Mouse (Mus musculus) gastrocnemius, postnatal 10 days (tissue): ENCODE results near the gene Txlna. TPM values are rescaled to one million over a fixed set of nuclear protein-coding genes. Genes with fewer than 3 reads are reported as not detected.

Experiments
- DNase-seq: peaks from one replicate; pipeline ENCODE4 v3.0.0; 2021; ENCODE audit warnings: mixed read lengths
- long read RNA-seq, 2 experiments: library from polyadenylated mRNA; stranded (forward); transcript quantifications; one replicate each; pipeline ENCODE4 v2.0.0; 2021
- total RNA-seq, 2 experiments: library from RNA; stranded (reverse); gene quantifications; 2 replicates each; pipeline ENCODE4 v1.2.3; 2021

The Txlna gene
- total RNA-seq: 10 to 100 TPM; 31.6 to 37.5 TPM
- long read RNA-seq, experiment 1, full-length matches to known transcripts: 60 of 76 reads
- long read RNA-seq, experiment 1, partial matches to known transcripts: 2 of 76 reads
- long read RNA-seq, experiment 1, other reads (novel, unspliced or antisense): 14 of 76 reads
- long read RNA-seq, experiment 2, full-length matches to known transcripts: 56 of 65 reads
- long read RNA-seq, experiment 2, partial matches to known transcripts: 5 of 65 reads
- long read RNA-seq, experiment 2, other reads (novel, unspliced or antisense): 4 of 65 reads

DNA sequence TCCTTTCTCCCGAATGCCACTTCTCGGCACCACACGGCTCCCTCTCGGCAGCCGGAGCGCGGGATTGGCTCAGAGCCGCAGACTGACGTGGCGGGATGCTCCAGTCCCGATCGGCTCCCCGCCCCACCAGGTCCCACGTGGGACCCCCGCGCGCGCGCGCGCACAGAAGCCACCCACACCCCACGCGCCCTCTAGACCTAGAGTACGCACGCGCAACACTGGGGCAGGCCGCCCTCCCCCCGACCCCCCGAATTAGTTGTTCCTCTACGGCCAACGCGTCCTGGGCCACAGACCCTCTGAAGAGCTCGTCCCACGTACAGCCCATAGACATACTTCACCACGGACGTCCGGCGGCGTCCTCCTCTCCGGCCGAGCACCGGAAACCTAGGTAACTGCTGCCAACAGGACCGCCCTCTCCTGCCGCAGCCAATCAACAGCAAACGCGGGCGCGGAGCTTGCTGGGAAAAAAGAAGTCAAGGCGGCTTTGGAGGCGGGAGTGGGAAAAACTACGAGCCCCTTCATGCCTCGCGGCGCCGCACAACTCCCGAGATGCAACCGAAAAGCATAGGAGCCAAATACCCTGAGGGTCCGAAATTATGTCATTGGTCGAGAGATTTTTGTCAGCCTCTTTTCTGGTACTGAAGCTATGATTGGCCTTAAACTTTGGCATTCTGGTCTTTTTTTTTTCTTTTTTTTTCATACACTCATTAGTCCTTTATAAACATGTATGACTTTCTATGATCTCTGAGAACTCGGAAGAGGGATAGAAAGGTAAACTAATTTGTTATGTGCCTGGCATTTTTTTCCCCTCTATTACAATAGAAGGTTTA lies at the start of gene Txlna:
TSS of gene Txlna (minus strand) at position 428 of the 830 bp plus-strand sequence.
- DNase-seq: peak; percentile 97

DNA sequence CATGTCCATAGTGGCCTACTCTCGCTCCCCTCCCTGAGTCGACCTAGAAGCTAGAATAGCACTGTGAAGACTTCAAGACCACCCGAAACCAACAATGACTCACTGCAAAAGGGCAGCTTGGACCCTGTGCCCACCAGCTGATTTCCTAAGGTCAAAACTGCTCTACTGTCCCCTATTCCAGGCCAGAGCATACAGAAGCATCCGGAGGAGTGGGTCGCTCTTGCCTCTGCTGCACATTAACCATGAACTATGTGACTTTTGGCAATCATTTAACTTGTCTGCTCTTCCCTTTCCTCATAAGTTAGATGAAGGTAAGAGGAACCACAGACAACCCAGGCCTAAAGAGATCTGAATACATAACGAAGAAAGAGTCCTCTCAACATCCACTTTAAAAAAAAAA lies 43.7 kb upstream of the Txlna start:
- DNase-seq: no peak

DNA sequence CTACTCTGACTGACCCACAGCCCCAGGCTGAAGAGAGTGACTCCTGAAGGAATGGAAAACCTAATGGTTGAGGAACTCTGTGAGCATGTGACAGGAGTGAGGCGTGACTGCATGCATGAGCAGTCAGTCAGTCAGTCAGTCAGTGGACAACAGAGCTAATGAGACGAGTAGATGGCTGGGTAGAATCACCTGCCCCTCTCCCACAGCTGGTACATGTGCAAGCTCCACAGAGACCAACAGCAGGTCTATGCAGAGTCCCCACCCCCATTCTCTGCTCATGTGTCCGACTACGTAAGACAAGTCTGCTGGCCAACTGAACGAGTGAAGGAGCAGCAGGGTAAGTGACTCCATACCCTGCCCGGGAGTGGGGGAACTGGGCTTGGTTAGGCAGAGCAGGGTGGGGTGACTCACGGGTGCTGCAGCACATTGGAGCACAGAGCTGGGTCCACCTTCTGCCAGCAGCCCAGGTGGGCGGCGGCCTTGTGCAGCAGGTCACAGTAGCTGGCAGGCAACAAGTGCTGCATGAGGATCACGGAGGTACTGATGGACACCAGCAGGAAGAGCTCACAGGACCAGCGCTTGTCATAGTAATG lies 43.1 kb upstream of the Txlna start:
- no peak for DNase-seq

DNA sequence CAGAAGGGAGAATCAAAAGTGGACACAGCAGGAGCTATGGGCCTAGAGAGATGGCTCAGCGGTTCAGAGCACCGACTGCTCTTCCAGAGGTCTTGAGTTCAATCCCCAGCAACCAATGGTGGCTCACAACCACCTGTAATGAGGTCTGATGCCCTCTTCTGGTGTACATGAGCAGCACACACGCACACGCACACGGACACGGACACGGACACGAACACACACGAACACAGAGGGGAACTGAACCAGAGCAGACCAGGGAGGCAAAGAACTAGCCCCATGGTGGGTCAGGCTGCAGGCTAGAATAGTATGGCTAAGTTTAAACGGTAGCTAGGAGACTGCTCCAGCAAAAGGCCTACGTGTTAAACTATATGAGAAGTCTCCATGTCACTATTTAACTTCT lies 41.0 kb upstream of the Txlna start:
- DNase-seq: no peak

DNA sequence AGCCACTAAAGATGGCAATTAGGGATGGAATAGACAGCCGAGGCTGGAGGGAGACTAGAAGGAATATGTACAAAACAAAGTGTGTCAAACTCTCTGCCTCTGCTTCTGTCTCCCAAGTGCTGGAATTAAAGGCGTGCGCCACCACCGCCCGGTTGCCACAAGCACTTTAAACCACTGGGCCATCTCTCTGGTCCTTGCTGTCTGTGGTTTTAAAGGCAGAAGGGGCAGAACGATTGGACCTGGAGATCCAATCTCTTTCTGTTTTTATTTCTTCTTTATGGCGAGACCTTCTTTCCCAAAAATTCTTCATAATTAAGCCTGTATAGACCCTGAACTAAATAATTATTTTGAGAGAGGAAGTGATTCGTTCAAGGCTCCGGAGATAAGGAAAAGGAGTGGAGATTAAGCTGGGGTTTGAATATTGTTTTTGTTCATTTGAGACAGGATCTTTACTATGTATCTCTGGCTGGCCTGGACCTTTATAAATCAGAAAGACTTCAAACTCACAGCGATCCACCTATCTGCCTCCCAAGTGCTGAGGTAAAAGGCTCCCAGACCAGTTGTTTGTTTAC lies 32.1 kb upstream of the Txlna start:
- no peak for DNase-seq

DNA sequence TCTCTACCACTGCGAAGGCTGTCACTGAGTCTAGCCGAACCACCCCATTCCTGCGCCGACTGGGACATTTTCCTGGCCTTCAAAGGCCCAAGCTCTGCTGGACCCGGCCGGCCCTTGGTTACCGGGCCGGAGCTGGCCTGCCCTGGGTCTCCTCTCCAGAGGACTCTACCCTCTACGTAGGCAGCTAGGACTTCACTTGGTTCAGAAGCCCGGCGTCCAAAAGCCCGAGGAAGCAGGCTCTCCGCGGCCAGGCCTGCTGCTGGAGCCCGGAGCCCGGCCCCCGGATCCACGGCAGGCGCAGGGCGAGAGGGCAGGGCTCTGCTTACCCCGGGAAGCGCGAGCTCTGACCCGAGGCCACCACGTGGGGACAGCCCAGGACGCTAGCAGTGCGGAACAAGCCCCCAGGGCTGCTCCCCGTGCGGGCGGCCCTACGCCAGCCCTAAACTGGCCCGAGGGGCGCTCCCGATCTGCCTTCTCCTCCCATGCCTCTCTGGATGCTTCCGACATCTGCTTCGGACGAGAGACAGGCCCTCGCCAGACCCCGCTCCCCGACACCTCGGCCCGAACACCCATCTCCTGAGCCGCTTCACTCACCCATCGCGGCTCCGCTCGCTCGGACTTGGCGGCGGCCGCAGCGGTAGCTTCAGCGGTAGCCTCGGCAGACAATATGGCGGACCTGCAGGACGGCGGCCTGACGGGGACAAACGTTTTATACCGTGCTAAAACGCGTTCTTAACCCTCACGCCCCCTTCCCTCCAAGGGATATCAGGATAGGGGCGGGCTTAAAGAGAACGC lies 31.4 kb upstream of the Txlna start, which contains the start of gene Kpna6:
TSS of gene Kpna6 (minus strand) at position 685 of the 795 bp plus-strand sequence.
- peak; percentile 87 for DNase-seq

DNA sequence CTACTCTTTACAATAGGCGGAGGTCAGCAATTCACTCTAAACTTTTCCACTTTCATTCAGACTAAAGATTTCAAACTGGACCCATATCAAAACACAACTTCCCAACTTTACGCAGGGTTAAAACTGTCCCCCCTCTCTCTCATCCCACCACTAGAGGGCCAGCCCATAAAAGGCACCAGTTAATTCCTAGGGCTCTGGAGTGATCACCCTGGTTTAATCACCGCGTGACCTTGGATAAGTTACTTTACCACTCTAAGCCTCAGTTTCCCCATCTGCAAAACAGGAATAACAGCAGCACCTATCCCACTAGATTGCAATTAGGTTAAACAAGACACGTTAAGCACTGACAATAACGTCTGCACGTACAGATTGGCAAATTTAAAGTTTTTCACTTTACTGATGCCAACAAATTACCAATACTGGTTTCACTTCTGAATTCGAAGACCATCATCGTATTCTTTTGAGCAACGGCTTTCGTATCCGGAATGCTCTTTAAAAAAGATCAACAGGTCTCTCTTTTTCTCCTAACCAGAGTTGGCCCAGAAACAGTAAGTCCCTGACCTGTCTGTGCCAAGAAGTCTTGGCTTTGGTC lies 30.7 kb upstream of the Txlna start:
- DNase-seq: peak; percentile 36

DNA sequence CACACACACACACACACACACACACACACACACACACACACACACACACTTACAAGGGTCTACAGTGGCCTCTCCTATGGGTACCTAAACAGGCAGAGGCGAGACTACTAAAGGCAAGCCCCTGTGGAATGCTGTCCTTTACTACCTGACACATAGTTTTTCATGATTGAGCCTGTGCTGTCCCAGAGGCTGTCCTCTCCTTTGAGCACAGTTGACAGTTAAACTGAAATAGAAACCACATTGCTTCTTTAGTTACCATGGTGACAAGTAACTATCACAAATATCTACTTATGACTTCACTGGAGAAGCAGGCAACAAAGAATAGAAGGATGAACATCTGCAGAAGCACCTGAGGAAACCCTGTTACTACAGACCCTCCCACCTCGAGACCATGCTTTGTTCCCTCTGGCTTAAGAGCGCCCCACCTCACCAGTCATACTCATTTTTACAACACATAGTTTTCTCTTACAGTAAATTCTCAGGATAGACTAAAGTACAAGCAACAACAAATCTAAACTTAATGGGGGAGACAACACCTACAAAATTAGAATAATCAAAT lies 21.5 kb upstream of the Txlna start:
- DNase-seq: no peak

DNA sequence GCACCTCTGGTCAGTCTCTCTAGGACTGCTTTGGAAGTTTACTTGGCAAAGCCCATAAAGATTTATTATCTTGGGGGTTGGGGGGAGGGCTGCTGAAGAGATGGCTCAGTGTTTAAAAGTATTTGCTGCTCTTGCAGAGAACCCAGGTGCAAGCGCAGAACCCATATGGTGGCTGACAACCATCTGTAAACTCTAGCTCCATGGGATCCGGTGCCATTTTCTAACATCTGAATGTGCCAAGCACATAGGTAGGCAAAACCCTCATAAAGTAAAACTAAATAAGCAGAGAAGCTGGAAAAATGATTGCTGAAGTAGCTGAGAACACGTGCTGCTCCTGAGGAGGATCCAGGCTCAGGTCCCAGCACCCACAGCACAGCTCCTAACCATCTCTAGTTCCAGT lies 20.7 kb upstream of the Txlna start:
- DNase-seq: no peak

DNA sequence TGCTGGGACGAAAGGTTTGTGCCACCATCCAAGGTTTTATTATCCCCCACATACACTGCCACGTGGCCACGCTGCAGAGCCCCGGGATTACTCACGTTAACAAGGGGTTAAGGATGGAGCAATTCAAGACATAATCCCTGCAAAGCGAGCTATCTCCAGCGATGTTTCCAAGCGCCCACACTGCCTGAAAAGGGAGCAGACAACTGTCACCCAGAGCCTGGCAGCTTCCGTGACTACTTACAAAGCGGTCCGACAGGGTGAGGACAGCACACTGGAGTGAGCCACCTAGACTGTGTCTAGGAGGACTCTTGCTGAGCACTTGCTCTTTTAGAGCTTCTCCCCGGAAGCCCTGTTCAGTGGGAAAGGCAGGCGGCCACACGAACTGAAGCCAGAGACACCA lies 13.9 kb upstream of the Txlna start:
- no peak for DNase-seq

DNA sequence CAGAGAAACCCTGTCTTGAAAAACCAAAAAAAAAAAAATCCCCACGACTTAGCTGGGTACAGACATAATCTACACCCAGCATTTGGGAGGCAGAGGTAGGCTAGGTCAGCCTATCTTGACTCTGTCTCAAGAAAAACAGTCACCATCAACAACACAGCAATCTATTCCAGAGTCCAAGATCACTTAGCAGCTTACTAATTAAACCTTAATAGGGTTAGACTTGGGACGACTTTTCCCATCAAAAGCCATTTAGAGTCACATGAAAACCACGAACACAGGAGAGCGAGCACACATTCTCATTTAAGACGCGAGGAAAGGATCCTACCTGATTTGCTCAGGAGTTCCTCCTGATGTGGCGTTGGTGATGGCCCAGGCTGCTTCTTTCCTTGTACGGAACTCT lies 9.5 kb upstream of the Txlna start:
- no peak for DNase-seq

DNA sequence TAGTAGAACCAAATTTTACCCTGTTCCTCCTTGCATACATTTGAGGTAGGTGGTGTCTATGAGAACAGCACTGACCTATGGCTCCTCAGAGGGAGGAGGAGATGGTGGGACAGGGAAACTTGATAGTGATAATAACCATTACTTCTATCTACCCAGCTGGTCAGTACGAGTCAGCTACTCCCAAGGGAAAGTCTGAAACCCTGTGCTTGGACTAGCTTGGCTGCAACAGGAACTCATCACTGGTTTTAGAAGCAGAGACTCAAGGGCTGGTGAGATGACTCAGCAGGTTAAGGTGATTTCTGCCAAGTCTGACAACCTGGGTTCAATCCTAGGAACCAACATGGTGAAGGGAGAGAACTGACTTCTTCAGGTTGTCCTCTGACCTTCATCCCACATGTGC lies 7.8 kb upstream of the Txlna start:
- no peak for DNase-seq

DNA sequence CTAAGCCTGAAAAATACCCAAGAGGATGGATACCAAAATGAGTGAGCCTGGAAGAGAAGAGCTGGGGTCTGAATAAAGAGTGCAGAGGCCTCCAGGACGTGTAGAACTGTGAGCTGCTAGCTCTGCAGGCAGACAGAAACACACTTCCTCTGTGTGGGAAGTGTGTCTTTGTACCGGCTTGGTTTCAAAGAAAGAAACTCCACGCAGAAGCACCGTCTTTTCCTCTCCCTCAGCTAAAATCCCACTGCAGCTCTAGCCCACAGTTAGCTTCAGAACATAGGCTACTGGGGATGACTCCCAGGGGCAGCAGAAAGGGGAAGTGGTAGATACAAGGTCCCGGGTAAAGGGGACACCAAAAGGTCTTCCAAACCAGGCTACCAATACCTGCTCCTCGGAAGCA lies 4.3 kb upstream of the Txlna start:
- no peak for DNase-seq

DNA sequence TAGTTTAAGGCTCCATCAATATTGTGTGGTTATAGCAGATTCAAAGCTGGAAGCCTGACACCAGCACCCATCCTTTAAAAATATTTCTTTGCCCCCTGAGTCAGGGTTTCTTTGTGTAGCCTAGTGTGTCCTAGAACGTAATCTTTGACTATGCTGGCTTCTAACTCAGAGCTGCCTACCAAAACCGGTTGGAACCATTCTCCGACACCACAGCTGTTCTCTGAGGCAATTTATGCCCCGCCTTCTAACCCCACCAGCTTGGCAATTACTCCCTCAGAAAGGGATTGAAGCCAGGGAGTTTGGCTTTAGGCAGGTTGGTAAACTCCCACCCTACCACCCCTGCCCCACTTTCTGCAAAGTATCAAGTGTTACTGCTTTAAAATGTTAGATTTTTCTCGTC lies 891 bp upstream of the Txlna start:
- DNase-seq: no peak

DNA sequence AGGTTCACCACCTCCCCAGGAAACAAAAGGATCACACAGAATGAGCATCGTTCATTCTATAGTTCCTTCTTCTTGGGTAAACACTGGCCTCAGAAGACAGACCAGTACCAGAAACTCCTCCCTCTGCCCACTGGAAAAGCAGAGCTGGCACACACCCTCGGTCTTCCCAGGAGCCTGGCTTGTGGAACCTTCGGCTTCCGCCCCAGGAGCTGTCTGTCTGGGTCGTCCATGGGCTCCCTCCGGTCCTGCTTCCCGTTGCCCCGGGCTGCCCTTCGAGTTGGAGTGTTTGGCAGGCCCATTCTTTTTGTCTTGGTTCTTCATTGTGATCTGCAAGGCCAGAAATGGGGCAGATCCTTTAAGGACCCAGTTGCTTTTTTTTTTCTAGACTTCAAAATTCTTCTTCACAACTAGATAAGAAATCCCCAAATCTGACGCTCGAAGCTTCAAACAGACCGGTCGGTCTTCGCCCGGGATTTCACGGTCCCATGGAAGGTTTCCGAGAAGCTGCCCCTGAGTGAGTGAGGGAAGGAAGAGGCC lies 696 bp downstream of the Txlna start:
- DNase-seq: peak; percentile 46

DNA sequence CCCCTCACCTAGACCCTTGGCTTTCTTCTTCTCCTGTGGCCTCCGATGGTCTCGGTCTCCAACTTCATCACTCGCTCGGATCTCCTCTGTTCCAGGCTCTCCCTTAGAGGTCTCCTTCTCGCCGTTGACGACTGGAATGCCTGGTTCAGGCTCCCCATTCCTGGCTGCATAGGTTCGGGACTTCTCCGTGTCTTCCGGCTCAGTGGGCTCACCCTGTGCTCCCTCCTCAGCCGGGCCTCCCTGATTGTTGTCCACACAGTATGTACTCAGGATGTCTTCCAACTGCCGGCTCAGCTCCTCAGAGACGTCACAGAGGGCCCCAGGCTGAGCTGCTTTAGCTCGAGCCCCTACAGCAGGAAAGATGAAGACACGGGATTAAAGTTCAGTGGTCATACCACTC lies 1.6 kb downstream of the Txlna start:
- DNase-seq: no peak

DNA sequence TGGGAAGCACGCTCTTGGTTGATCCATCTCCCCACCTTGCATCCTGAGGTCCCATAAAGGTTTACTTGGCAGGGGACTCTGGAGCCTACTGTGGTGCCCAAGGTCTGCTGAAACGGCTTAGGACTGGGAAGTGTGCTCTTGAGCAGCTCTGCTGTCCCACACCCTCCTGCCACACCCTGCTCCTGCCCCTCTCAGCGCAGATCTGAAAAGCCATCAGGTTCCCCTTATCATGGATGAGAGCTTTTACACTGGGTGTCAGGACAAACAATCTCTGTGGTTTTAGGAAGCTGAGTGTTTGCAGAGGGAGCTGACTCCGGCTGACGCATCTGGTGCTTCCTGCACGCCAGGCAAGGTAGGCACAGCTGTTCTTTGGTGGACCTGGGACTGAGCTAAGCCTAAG lies 7.0 kb downstream of the Txlna start:
- DNase-seq: no peak

DNA sequence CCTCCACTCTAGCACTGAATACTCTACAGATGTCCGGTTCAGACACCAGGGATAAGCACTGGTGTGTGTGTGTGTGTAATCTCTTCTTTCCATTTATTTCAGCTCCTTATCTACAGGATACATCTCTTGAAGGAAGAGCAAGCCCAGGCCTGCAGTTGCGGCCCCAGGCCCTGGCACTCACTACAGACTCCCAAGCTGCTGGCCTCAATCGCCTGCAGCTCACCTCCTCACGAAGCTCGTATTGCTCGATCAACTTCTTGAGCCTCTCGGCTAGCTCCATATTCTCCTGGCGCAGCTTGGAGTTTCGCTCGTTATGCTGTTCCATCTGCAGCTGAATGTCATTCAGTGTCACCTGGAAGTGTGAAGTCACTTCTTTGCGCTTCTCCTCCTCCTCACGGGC lies 9.0 kb downstream of the Txlna start:
- DNase-seq: no peak

DNA sequence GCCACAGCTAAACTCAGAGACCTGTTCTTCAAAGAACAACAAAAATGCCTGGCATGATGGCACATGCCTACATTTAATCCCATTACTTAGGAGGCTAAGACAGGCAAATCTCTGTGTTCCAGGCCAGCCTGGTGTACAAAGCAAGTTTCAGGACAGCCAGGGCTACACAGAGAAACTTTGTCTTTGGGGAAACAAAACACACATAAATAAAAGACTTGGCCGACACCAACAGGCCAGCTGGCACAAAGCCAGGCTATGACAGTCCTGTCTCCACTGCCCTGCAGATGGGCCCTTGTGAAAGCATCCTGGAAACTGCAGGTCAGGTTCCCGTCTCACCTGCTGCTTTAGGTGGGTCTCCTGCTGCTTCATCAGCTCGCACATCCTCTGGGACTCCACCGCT lies 9.9 kb downstream of the Txlna start:
- peak; percentile 39 for DNase-seq

DNA sequence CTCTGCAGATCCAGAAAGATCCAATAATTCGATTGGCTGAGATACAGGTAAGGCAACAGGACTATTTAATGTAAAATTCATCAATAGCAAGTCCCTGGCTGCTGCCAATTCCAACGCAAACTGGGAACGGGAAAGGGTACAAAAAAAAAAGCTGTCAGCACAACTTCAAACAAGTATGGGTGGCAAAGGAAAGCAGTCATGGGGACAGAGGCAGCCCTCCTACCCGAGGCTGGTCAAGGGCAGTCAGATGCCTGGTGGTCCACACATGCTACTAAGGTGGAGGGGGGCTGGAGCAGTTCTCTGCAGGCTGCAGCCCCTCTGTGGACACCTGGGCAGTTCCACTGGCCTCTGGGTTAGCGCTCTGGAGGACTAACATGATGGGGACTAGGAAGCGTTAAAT lies 14.8 kb downstream of the Txlna start:
- DNase-seq: no peak

DNA sequence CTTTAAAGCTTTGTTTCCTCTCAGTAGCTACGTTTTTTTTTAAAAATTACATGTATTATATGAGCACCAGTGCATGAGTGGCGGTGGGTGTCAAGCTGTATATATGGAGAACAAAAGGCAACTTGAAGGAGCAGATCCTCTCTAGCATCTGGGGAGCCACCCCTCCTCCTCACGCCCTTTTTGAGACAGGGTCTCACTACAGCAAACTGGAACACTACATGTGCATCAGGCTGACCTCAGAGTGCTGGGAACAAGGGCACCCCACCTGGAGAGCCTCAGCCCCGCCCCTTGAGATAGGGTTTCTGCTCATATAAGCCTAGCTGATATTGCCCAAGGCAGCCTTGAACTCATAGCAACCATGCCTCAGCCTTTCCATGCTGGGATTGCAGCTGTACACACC lies 15.4 kb downstream of the Txlna start:
- no peak for DNase-seq
